Mouse (Mus musculus): ENCODE measurements around the gene Heatr6. TPM values are rescaled to one million over a fixed set of nuclear protein-coding genes. Genes with fewer than 3 reads are reported as not detected.

Heatr6 gene
- polyA plus RNA-seq, 1 experiment from 2014 or later, result 21.1 TPM

GRCm38 (mm10) chr11:83735881-83736280 is 17.6 kb upstream of the Heatr6 start:
- no peaks in the 10 kb centered on the region for H3K4me1 ChIP-seq
- 69% methylated on average over 2 of the region's 2 CpGs for WGBS

GRCm38 (mm10) chr11:83737109-83737558 is 16.4 kb upstream of the Heatr6 start:
- Histone ChIP-seq H3K36me3 (no peaks in the 10 kb centered on the region), H3K4me1 (no peaks in the 10 kb centered on the region), H3K4me2 (no peak overlapping the region), H3K27ac (no peak overlapping the region), H3K4me3 (replicated peaks) (no peak overlapping the region), H3K9ac (no peak overlapping the region), H3K27me3 (replicated peaks) (no peaks in the 10 kb centered on the region), H3K9me3 (no peaks in the 10 kb centered on the region)
- WGBS, result 76% methylated on average over 3 of the region's 3 CpGs
- ATAC-seq (ENCODE audit: insufficient read depth, low FRiP score, low read depth), result no peak

More at GRCm38 (mm10) chr11:83735881-83736280, 17.6 kb upstream of the Heatr6 start:
- Histone ChIP-seq H3K9ac (no peak overlapping the region), H3K36me3 (no peaks in the 10 kb centered on the region), H3K9me3 (no peaks in the 10 kb centered on the region), H3K4me3 (replicated peaks) (no peak overlapping the region), H3K4me2 (no peak overlapping the region), H3K27me3 (replicated peaks) (no peaks in the 10 kb centered on the region), H3K27ac (no peak overlapping the region)
- no peak for ATAC-seq (ENCODE audit: insufficient read depth, low FRiP score, low read depth)

- H3K27me3 ChIP-seq (replicated peaks), result no peaks in the 10 kb centered on the region
- H3K9me3 ChIP-seq, result no peaks in the 10 kb centered on the region
- 19% methylated on average over 5 of the region's 5 CpGs for WGBS
- no peak overlapping the region for H3K4me2 ChIP-seq
- H3K36me3 ChIP-seq, result no peaks in the 10 kb centered on the region
- no peak overlapping the region for H3K4me3 ChIP-seq (replicated peaks)
- no peak overlapping the region for H3K27ac ChIP-seq
- H3K9ac ChIP-seq, result no peak overlapping the region
- no peak for ATAC-seq (ENCODE audit: insufficient read depth, low FRiP score, low read depth)
- no peaks in the 10 kb centered on the region for H3K4me1 ChIP-seq
Measured at GRCm38 (mm10) chr11:83739241-83739640, 14.3 kb upstream of the Heatr6 start.

GRCm38 (mm10) chr11:83740443-83740991 is 13.0 kb upstream of the Heatr6 start:
- no peaks in the 10 kb centered on the region for H3K27me3 ChIP-seq (replicated peaks)
- no peak for ATAC-seq (ENCODE audit: insufficient read depth, low FRiP score, low read depth)
- no peak overlapping the region for H3K9ac ChIP-seq
- no peak overlapping the region for H3K4me2 ChIP-seq
- 77% methylated on average over 4 of the region's 4 CpGs for WGBS
- no peaks in the 10 kb centered on the region for H3K4me1 ChIP-seq
- no peak overlapping the region for H3K4me3 ChIP-seq (replicated peaks)
- no peaks in the 10 kb centered on the region for H3K9me3 ChIP-seq
- no peaks in the 10 kb centered on the region for H3K36me3 ChIP-seq
- no peak overlapping the region for H3K27ac ChIP-seq

DNA sequence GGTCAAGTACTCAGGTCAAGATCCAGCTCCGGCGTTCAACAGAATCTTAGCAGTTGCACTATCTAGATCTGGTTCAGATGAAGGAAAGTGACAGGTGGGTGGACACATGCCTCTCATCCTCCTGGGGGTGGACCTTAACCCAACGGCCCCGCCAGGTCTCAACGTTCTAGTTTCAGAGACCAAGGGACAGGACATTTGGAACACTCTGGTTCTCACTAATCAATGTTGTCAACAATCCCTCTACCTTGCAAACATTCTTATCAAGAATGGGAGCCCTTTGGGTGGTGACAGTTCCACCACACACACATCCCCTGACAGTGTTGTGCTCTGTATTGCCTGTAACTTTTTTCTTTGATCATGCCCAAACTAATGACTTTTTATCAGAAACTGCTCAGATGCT is 11.7 kb upstream of the Heatr6 start:
- Histone ChIP-seq H3K27me3 (replicated peaks) (no peaks in the 10 kb centered on the region), H3K9ac (no peak overlapping the region), H3K27ac (no peak overlapping the region), H3K9me3 (no peaks in the 10 kb centered on the region), H3K4me3 (replicated peaks) (no peak overlapping the region), H3K4me2 (no peak overlapping the region), H3K4me1 (no peaks in the 10 kb centered on the region), H3K36me3 (no peaks in the 10 kb centered on the region)
- ATAC-seq (ENCODE audit: insufficient read depth, low FRiP score, low read depth), result no peak
- 62% methylated on average over 5 of the region's 5 CpGs for WGBS

DNA sequence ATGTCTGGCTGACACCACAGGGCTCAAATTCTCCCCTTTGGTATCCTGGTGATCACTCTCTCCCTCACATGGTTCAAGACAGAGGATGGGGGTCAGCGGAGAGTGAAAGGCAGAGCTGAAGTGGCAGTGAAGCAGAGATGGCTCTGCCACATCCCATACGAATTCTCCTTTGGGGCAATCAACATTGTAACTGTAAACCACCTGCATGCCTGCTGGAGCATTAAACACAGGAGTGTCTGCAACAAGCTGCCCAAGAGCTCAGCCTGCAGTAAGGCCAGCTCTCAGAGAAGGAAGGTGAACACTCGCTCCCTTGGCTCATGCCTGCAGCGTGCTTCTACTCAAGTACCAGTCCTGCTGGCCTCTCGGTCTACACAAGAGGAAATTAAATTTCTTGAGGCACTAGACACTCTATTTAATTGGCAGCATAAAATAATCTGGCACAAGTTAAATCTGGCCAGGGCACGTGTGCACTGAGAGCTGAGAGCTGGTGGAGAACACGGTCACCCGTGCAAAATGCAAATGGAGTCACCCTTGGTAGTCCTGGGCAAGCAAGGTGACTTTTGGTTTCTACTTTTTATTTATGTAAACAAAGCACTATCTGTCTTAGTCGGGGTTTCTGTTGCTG is 10.7 kb upstream of the Heatr6 start:
- H3K27me3 ChIP-seq (replicated peaks), result no peaks in the 10 kb centered on the region
- no peak for ATAC-seq (ENCODE audit: insufficient read depth, low FRiP score, low read depth)
- no peak overlapping the region for H3K4me3 ChIP-seq (replicated peaks)
- H3K9ac ChIP-seq, result no peak overlapping the region
- no peaks in the 10 kb centered on the region for H3K9me3 ChIP-seq
- H3K4me2 ChIP-seq, result no peak overlapping the region
- 66% methylated on average over 9 of the region's 9 CpGs for WGBS
- no peaks in the 10 kb centered on the region for H3K36me3 ChIP-seq
- no peak overlapping the region for H3K27ac ChIP-seq
- no peaks in the 10 kb centered on the region for H3K4me1 ChIP-seq

DNA sequence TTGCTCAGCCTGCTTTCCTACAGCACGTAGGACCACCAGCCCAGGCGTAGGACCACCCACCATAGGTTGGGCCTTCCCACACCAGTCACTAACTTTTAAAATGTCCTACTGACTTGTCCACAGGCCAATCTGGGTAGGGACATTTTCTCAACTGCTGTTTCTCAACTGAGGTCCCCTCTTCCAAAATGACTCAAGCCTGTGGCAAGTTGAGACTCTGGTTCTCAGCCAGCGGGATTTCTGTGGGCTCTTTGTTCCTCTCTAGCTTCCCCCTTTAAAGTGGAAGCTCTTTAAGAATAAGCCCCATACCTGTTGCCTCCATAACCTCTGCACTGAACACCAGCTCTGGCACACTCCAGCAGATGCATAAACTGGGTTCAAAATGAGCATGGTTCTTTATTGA is 10.0 kb upstream of the Heatr6 start:
- WGBS, result 72% methylated on average over 3 of the region's 3 CpGs
- Histone ChIP-seq H3K27ac (no peak overlapping the region), H3K4me1 (no peaks in the 10 kb centered on the region), H3K4me2 (no peak overlapping the region), H3K9ac (no peak overlapping the region), H3K27me3 (replicated peaks) (no peaks in the 10 kb centered on the region), H3K36me3 (no peaks in the 10 kb centered on the region), H3K9me3 (no peaks in the 10 kb centered on the region), H3K4me3 (replicated peaks) (no peak overlapping the region)
- ATAC-seq (ENCODE audit: insufficient read depth, low FRiP score, low read depth), result no peak

DNA sequence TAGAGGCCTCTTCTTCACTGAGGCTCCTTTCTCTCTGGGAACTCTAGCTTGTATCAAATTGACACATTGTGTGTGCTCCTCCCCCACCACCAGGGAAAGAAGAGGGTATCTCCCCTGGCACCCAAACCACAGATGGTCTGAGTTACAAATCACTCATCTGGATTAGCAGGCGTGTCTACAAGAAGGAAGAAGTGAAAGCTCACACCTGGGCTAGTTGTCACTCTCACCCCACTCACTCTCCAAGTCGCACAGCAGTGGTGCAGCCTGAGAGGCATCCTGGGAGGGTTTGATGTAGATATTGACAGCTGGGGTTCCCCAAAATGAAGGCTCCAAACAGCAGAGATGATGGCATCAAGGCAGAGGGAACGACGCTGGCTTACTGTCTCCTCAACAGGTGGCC is 7.3 kb upstream of the Heatr6 start:
- Histone ChIP-seq H3K9me3 (no peaks in the 10 kb centered on the region), H3K36me3 (no peaks in the 10 kb centered on the region), H3K9ac (no peak overlapping the region), H3K4me2 (no peak overlapping the region), H3K4me3 (replicated peaks) (no peak overlapping the region), H3K27me3 (replicated peaks) (no peaks in the 10 kb centered on the region), H3K4me1 (no peaks in the 10 kb centered on the region), H3K27ac (no peak overlapping the region)
- no peak for ATAC-seq (ENCODE audit: insufficient read depth, low FRiP score, low read depth)
- WGBS, result 51% methylated on average over 4 of the region's 4 CpGs

- Histone ChIP-seq H3K4me3 (replicated peaks) (no peak within 1 kb of the TSS), H3K4me2 (no peak within 1 kb of the TSS), H3K4me1 (no peaks in the 10 kb centered on the region), H3K27ac (no peak within 1 kb of the TSS), H3K36me3 (no peaks in the 10 kb centered on the region), H3K27me3 (replicated peaks) (no peaks in the 10 kb centered on the region; the same call in 1 of the 2 replicates), H3K9me3 (no peaks in the 10 kb centered on the region), H3K9ac (no peak within 1 kb of the TSS)
- 73% methylated on average over 5 of the region's 5 CpGs for WGBS
- no peak for ATAC-seq (ENCODE audit: insufficient read depth, low FRiP score, low read depth)
Measured at GRCm38 (mm10) chr11:83746681-83747080, 6.8 kb upstream of the Heatr6 start, which contains the start of gene Wfdc21. Gene Wfdc21 (plus strand): TSS chr11:83746940.

DNA sequence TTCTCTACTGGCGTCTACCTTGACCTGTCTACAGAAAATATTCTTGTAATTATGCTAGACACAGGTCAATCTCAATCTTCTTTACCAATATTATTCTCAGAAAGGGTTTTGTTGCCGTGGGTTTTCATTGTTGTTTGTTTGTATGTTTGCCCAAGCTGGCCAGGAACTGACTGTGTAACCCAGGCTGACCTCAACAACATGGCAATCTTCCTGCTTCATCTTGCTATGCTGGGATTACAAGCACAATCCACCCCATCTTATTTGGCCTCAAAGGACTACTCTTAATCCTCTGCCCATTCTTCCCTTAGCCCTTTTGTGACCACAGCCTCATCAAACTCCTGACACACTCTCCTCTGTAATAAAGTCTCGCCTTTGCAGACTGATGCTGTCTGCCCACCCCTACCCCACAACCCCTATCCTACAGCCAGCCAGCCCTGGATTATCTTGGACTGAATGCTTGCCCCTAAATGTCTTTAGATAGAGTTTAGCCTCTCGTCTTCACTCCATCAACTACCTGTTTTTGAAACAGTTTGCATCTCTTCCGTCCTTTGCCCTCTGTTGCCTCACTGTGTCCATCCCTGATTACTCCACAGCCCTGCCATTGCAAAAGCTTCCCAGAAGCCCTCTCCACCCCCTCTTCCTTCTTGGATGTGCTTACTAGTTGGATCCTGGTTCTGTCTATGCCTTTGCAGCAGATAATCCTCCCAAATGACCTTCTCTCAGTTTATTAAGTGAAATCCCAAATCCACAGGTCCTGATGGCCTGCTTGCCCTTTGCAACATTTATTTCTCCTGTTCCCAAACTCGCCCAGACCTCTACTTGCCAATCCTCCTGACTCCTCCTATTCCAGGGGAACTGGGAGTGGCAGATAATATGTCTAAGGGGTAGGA is 5.9 kb upstream of the Heatr6 start:
- no peak for ATAC-seq (ENCODE audit: insufficient read depth, low FRiP score, low read depth)
- 59% methylated on average over 6 of the region's 6 CpGs for WGBS
- Histone ChIP-seq H3K4me2 (no peak overlapping the region), H3K9me3 (no peaks in the 10 kb centered on the region), H3K9ac (no peak overlapping the region), H3K4me1 (no peaks in the 10 kb centered on the region), H3K27ac (no peak overlapping the region), H3K4me3 (replicated peaks) (no peak overlapping the region), H3K36me3 (no peaks in the 10 kb centered on the region), H3K27me3 (replicated peaks) (no peaks in the 10 kb centered on the region; the same call in 1 of the 2 replicates)

GRCm38 (mm10) chr11:83754227-83754626 is 731 bp downstream of the Heatr6 start:
- Histone ChIP-seq H3K4me2 (peak overlapping the region; percentile 59), H3K27ac (0 out of 2 replicates have a peak overlapping the region, but pooled peaks have one; percentile 71), H3K9ac (peak overlapping the region; percentile 33), H3K9me3 (no peaks in the 10 kb centered on the region), H3K4me1 (peaks cover 5% of the 10 kb centered on the region), H3K4me3 (replicated peaks) (peak overlapping the region; percentile 81), H3K27me3 (replicated peaks) (no peaks in the 10 kb centered on the region; the same call in 1 of the 2 replicates), H3K36me3 (peaks cover 14% of the 10 kb centered on the region)
- 8% methylated on average over 8 of the region's 8 CpGs for WGBS
- ATAC-seq (ENCODE audit: insufficient read depth, low FRiP score, low read depth), result no peak

- 89% methylated on average over 9 of the region's 9 CpGs for WGBS
- H3K4me1 ChIP-seq, result no peaks in the 10 kb centered on the region
Measured at GRCm38 (mm10) chr11:83767306-83767705, 13.8 kb downstream of the Heatr6 start.

More at GRCm38 (mm10) chr11:83767306-83767705, 13.8 kb downstream of the Heatr6 start:
- H3K9me3 ChIP-seq, result no peaks in the 10 kb centered on the region
- H3K4me3 ChIP-seq (replicated peaks), result no peak overlapping the region
- no peak overlapping the region for H3K27ac ChIP-seq
- H3K9ac ChIP-seq, result no peak overlapping the region
- H3K4me2 ChIP-seq, result no peak overlapping the region
- no peaks in the 10 kb centered on the region for H3K27me3 ChIP-seq (replicated peaks)
- ATAC-seq (ENCODE audit: insufficient read depth, low FRiP score, low read depth), result no peak
- H3K36me3 ChIP-seq, result peaks cover 50% of the 10 kb centered on the region
